Mouse (Mus musculus): ENCODE measurements at regions not wholly inside any gene's neighbourhood (a gene's known extent, or its start where the extent isn't known, plus 50 kb on each side); places are given as distances from the start of the nearest gene placed in this dataset.

DNA sequence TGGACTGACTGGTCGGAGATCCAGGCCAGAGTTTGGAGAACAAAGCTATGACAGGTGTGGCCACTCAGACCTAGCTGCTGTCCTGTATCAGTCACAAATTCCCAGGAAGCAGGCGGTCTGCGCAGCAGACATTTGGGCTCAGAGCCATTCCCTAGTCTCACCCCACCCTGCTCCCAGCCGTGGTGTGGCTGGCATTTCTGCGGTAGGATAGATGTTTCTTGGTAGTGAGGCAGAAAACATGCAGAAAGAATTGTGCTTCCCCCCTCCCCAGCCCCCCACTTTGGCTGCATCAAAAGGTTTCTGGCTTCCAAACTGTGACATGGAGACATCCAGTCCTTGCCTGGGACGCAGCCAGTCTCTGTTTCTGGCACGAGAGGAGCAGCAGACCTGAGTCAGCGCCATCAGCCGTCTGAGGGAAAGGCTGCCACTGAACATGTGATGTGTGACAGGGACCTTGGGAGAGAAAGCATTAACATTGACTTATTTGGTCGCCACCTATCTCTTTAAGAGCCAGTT, 135.5 kb downstream of the Opa1 start:
- H3K4me1 ChIP-seq (ENCODE audit: control insufficient read depth, insufficient read depth, low read length): peaks cover 22% of the 10 kb centered on the region
- 58% methylated on average over 10 of the region's 10 CpGs for WGBS
- no peak overlapping the region for H3K4me3 ChIP-seq (replicated peaks; ENCODE audit: low read length)
- ATAC-seq (ENCODE audit: low FRiP score, low read depth): peak; percentile 21; the same call in 1 of the 2 replicates
- no peaks in the 10 kb centered on the region for H3K27me3 ChIP-seq (ENCODE audit: control insufficient read depth, insufficient read depth, low read length)
- no peaks in the 10 kb centered on the region for H3K9me3 ChIP-seq (ENCODE audit: control insufficient read depth, low read length)
- no peak for TF ChIP-seq POLR2A (IDR thresholded peaks at IDR 0.05; ENCODE audit: borderline replicate concordance, extremely low read depth, insufficient read depth, insufficient read length)
- no peak overlapping the region for H3K27ac ChIP-seq (replicated peaks; ENCODE audit: low read depth, low read length)
- no peak overlapping the region for H3K9ac ChIP-seq (ENCODE audit: low read depth, low read length, severe bottlenecking)
- H3K4me2 ChIP-seq (replicated peaks; ENCODE audit: low read depth, low read length, severe bottlenecking): no peak overlapping the region
- no peaks in the 10 kb centered on the region for H3K36me3 ChIP-seq (ENCODE audit: control insufficient read depth, insufficient read depth, low read length)
- no peak for DNase-seq (ENCODE audit: low spot score)

DNA sequence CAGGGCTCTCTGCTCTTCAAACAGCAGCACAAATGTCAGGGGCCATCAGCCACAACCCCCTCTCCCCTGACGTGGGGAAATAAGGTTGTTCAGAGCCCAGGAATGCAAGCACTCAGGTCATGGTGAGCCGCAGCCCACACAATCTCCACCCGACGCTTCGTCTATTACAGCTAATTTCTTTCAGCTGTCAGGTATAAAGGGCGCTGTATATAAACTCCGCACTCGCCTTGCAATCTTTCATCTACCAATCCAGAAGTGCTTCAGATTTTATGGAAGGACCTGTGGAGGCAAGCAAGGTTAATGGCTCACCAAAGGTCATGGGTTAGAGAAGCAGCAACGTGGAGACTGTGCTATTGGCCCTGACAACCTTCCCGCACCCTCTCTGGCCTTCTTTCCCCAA, 139.8 kb downstream of the Opa1 start:
- H3K27me3 ChIP-seq (ENCODE audit: control insufficient read depth, insufficient read depth, low read length): no peaks in the 10 kb centered on the region
- H3K36me3 ChIP-seq (ENCODE audit: control insufficient read depth, insufficient read depth, low read length): no peaks in the 10 kb centered on the region
- no peak overlapping the region for H3K4me3 ChIP-seq (replicated peaks; ENCODE audit: low read length)
- no peak overlapping the region for H3K9ac ChIP-seq (ENCODE audit: low read depth, low read length, severe bottlenecking)
- DNase-seq (ENCODE audit: low spot score): peak; percentile 35
- TF ChIP-seq POLR2A (IDR thresholded peaks at IDR 0.05; ENCODE audit: borderline replicate concordance, extremely low read depth, insufficient read depth, insufficient read length): no peak
- ATAC-seq (ENCODE audit: low FRiP score, low read depth): 0 out of 2 replicates have a peak, but pooled peaks have one; percentile 54
- WGBS: 16% methylated on average over 10 of the region's 10 CpGs
- H3K9me3 ChIP-seq (ENCODE audit: control insufficient read depth, low read length): no peaks in the 10 kb centered on the region
- peaks cover 24% of the 10 kb centered on the region for H3K4me1 ChIP-seq (ENCODE audit: control insufficient read depth, insufficient read depth, low read length)
- no peak overlapping the region for H3K4me2 ChIP-seq (replicated peaks; ENCODE audit: low read depth, low read length, severe bottlenecking)
- H3K27ac ChIP-seq (replicated peaks; ENCODE audit: low read depth, low read length): no peak overlapping the region

GRCm38 (mm10) chr16:29719571-29720451, 140.7 kb downstream of the Opa1 start:
- Histone ChIP-seq H3K36me3 (ENCODE audit: control insufficient read depth, insufficient read depth, low read length) (no peaks in the 10 kb centered on the region), H3K9me3 (ENCODE audit: control insufficient read depth, low read length) (no peaks in the 10 kb centered on the region), H3K4me2 (replicated peaks; ENCODE audit: low read depth, low read length, severe bottlenecking) (no peak overlapping the region), H3K27me3 (ENCODE audit: control insufficient read depth, insufficient read depth, low read length) (no peaks in the 10 kb centered on the region), H3K4me1 (ENCODE audit: control insufficient read depth, insufficient read depth, low read length) (peaks cover 19% of the 10 kb centered on the region), H3K27ac (replicated peaks; ENCODE audit: low read depth, low read length) (no peak overlapping the region), H3K4me3 (replicated peaks; ENCODE audit: low read length) (no peak overlapping the region), H3K9ac (ENCODE audit: low read depth, low read length, severe bottlenecking) (no peak overlapping the region)
- 79% methylated on average over 23 of the region's 23 CpGs for WGBS
- DNase-seq (ENCODE audit: low spot score): no peak
- TF ChIP-seq POLR2A (IDR thresholded peaks at IDR 0.05; ENCODE audit: borderline replicate concordance, extremely low read depth, insufficient read depth, insufficient read length): no peak
- ATAC-seq (ENCODE audit: low FRiP score, low read depth): no peak

- no peaks in the 10 kb centered on the region for H3K9me3 ChIP-seq (ENCODE audit: control insufficient read depth, low read length)
- no peaks in the 10 kb centered on the region for H3K36me3 ChIP-seq (ENCODE audit: control insufficient read depth, insufficient read depth, low read length)
- ATAC-seq (ENCODE audit: low FRiP score, low read depth): no peak
- H3K4me1 ChIP-seq (ENCODE audit: control insufficient read depth, insufficient read depth, low read length): peaks cover 34% of the 10 kb centered on the region
- no peak overlapping the region for H3K4me3 ChIP-seq (replicated peaks; ENCODE audit: low read length)
- no peak overlapping the region for H3K27ac ChIP-seq (replicated peaks; ENCODE audit: low read depth, low read length)
- H3K27me3 ChIP-seq (ENCODE audit: control insufficient read depth, insufficient read depth, low read length): peaks cover 6% of the 10 kb centered on the region; the same call in 1 of the 2 replicates
- H3K9ac ChIP-seq (ENCODE audit: low read depth, low read length, severe bottlenecking): no peak overlapping the region
- WGBS: 33% methylated on average over 5 of the region's 5 CpGs
- H3K4me2 ChIP-seq (replicated peaks; ENCODE audit: low read depth, low read length, severe bottlenecking): no peak overlapping the region
- TF ChIP-seq POLR2A (IDR thresholded peaks at IDR 0.05; ENCODE audit: borderline replicate concordance, extremely low read depth, insufficient read depth, insufficient read length): no peak
- DNase-seq (ENCODE audit: low spot score): no peak
Measured at GRCm38 (mm10) chr16:29725153-29725552, 146.0 kb downstream of the Opa1 start.

- no peak overlapping the region for H3K9ac ChIP-seq (ENCODE audit: low read depth, low read length, severe bottlenecking)
- no peak overlapping the region for H3K27ac ChIP-seq (replicated peaks; ENCODE audit: low read depth, low read length)
- H3K27me3 ChIP-seq (ENCODE audit: control insufficient read depth, insufficient read depth, low read length): peaks cover 6% of the 10 kb centered on the region; the same call in 1 of the 2 replicates
- H3K4me3 ChIP-seq (replicated peaks; ENCODE audit: low read length): no peak overlapping the region
- peaks cover 36% of the 10 kb centered on the region for H3K4me1 ChIP-seq (ENCODE audit: control insufficient read depth, insufficient read depth, low read length)
- no peaks in the 10 kb centered on the region for H3K9me3 ChIP-seq (ENCODE audit: control insufficient read depth, low read length)
- no peak for TF ChIP-seq POLR2A (IDR thresholded peaks at IDR 0.05; ENCODE audit: borderline replicate concordance, extremely low read depth, insufficient read depth, insufficient read length)
- H3K36me3 ChIP-seq (ENCODE audit: control insufficient read depth, insufficient read depth, low read length): no peaks in the 10 kb centered on the region
- ATAC-seq (ENCODE audit: low FRiP score, low read depth) (no peak), DNase-seq (ENCODE audit: low spot score) (no peak)
- 62% methylated on average over 4 of the region's 4 CpGs for WGBS
- no peak overlapping the region for H3K4me2 ChIP-seq (replicated peaks; ENCODE audit: low read depth, low read length, severe bottlenecking)
Measured at GRCm38 (mm10) chr16:29725563-29725962, 146.4 kb downstream of the Opa1 start.
